9 mouse cellular contexts compared by ENCODE assay signal in genomic region chr3:138142733-138143314, GRCm38 (mm10). TPM values are rescaled to one million over a fixed set of nuclear protein-coding genes. Genes with fewer than 3 reads are reported as not detected.
A peak's percentile ranks its signal among the peaks of the same experiment; 100 is the strongest.
DNase-seq lines count a peak whose midpoint lies in the region; ATAC-seq and TF ChIP-seq lines count a peak whose summit lies in the region.
"Had no signal": no experiment of that assay in that cellular context is flagged by ENCODE, and none has a peak within 500 bp of the region (broad histone marks: within the 10 kb centered on the region; RNA-seq: fewer than 3 reads in every experiment).

No protein-coding gene starts in this region.

- H3K27ac ChIP-seq in left cerebral cortex, adult 2 months: peak overlapping the region; percentile 99
- peak overlapping the region; percentile 97; the same call in 1 of the 2 replicates for H3K27ac ChIP-seq in embryonic facial prominence, embryonic 11.5 days (replicated peaks; ENCODE audit: low read depth, low read length)
- H3K27ac ChIP-seq in intestine, embryonic 14.5 days (ENCODE audit: low read depth): peak overlapping the region; percentile 100
- H3K27ac ChIP-seq in neural tube, embryonic 12.5 days: peak overlapping the region; percentile 93; the same call in 1 of the 2 replicates

- H3K4me1 ChIP-seq in embryonic facial prominence, embryonic 11.5 days (ENCODE audit: control insufficient read depth, insufficient read depth, low read length): no peaks in the 10 kb centered on the region
- no peaks in the 10 kb centered on the region for H3K4me1 ChIP-seq in intestine, embryonic 14.5 days (replicated peaks; ENCODE audit: control insufficient read depth, insufficient read depth, low read length)
- peaks cover 3% of the 10 kb centered on the region; the same call in 1 of the 2 replicates for H3K4me1 ChIP-seq in neural tube, embryonic 12.5 days

- no peaks in the 10 kb centered on the region for H3K9me3 ChIP-seq in embryonic facial prominence, embryonic 11.5 days (replicated peaks; ENCODE audit: control insufficient read depth, low read length)
- H3K9me3 ChIP-seq in intestine, embryonic 14.5 days (ENCODE audit: control insufficient read depth, low read length): no peaks in the 10 kb centered on the region
- H3K9me3 ChIP-seq in neural tube, embryonic 12.5 days: no peaks in the 10 kb centered on the region

- TF ChIP-seq CTCF in left cerebral cortex, adult 2 months (IDR thresholded peaks at IDR 0.05): no peak

- H3K4me2 ChIP-seq in embryonic facial prominence, embryonic 11.5 days (ENCODE audit: low read depth, low read length): peak overlapping the region; percentile 11; the same call in 1 of the 2 replicates
- H3K4me2 ChIP-seq in intestine, embryonic 14.5 days (ENCODE audit: low read length): peak overlapping the region; percentile 59
- H3K4me2 ChIP-seq in neural tube, embryonic 12.5 days (replicated peaks): peak overlapping the region; percentile 71

- peak overlapping the region; percentile 65 for H3K4me3 ChIP-seq in left cerebral cortex, adult 2 months
- H3K4me3 ChIP-seq in embryonic facial prominence, embryonic 11.5 days (ENCODE audit: low read depth, low read length): peak overlapping the region; percentile 65
- peak overlapping the region; percentile 70 for H3K4me3 ChIP-seq in intestine, embryonic 14.5 days (ENCODE audit: low read depth, low read length)
- H3K4me3 ChIP-seq in neural tube, embryonic 12.5 days: peak overlapping the region; percentile 61

- no peak for ATAC-seq in embryonic facial prominence, embryonic 11.5 days (replicated peaks; ENCODE audit: insufficient number of reproducible peaks, low FRiP score, low TSS enrichment, low read depth)
- ATAC-seq in intestine, embryonic 14.5 days (replicated peaks; ENCODE audit: low FRiP score, low TSS enrichment, low read depth): no peak
- ATAC-seq in neural tube, embryonic 12.5 days (ENCODE audit: low FRiP score, low read depth): no peak

- peak overlapping the region; percentile 88 for H3K9ac ChIP-seq in embryonic facial prominence, embryonic 11.5 days (replicated peaks; ENCODE audit: low read length)
- peak overlapping the region; percentile 89 for H3K9ac ChIP-seq in intestine, embryonic 14.5 days (ENCODE audit: low read length)
- H3K9ac ChIP-seq in neural tube, embryonic 12.5 days: peak overlapping the region; percentile 66; the same call in 1 of the 2 replicates

- WGBS in embryonic facial prominence, embryonic 11.5 days: 6% methylated on average over 12 of the region's 12 CpGs
- WGBS in intestine, embryonic 14.5 days: 4% methylated on average over 12 of the region's 12 CpGs
- WGBS in neural tube, embryonic 12.5 days: 9% methylated on average over 12 of the region's 12 CpGs

- DNase-seq in left cerebral cortex, adult 2 months (ENCODE audit: extremely low spot score in 1 of 2, low spot score in 2 of 2): no peak
- DNase-seq in left cerebral cortex, adult 11 months (ENCODE audit: low spot score): no peak
- DNase-seq in embryonic facial prominence, embryonic 11.5 days (ENCODE audit: low spot score): no peak
- DNase-seq in intestine, embryonic 14.5 days (ENCODE audit: low spot score): no peak
- DNase-seq in right cerebral cortex, postnatal 14 days: no peak
- no peak for DNase-seq in spleen, postnatal 14 days (ENCODE audit: low spot score in 2 of 2)
- no peak for DNase-seq in gastrocnemius, postnatal 36 days

- no peaks in the 10 kb centered on the region for H3K27me3 ChIP-seq in embryonic facial prominence, embryonic 11.5 days (ENCODE audit: control insufficient read depth, insufficient read depth, low read length)
- H3K27me3 ChIP-seq in intestine, embryonic 14.5 days (replicated peaks; ENCODE audit: control insufficient read depth, insufficient read depth, low read length): no peaks in the 10 kb centered on the region
- no peaks in the 10 kb centered on the region for H3K27me3 ChIP-seq in neural tube, embryonic 12.5 days (replicated peaks)

- no peaks in the 10 kb centered on the region for H3K36me3 ChIP-seq in embryonic facial prominence, embryonic 11.5 days (replicated peaks; ENCODE audit: control insufficient read depth, insufficient read depth, low read depth, low read length)
- H3K36me3 ChIP-seq in intestine, embryonic 14.5 days (ENCODE audit: control insufficient read depth, insufficient read depth, low read length): no peaks in the 10 kb centered on the region
- no peaks in the 10 kb centered on the region for H3K36me3 ChIP-seq in neural tube, embryonic 12.5 days

- intact Hi-C loops in left cerebral cortex, adult 2 months (cut with DNase I): loop anchor here (1.0 to 2.0 kb wide), 2 partner anchors 78 to 224 kb away; partner anchors contain the start of genes 1110002E22Rik and Lamtor3
- intact Hi-C loops in gastrocnemius, postnatal 36 days (cut with DNase I): loop anchor here (2.0 kb wide), 1 partner anchor 72 kb away; no protein-coding TSS in a partner anchor

RNA-seq across cellular contexts. Expression of gene Trmt10a, which starts 0.4 kb away (rescaled TPM):
- total RNA-seq in left cerebral cortex, adult 2 months (2021): 1 to 10 TPM; 5.8 to 6.2 TPM
- 16.5 and 17.2 TPM in 2 replicates for polyA plus RNA-seq in embryonic facial prominence, embryonic 11.5 days (2014; fragmentation: Nextera tagmentation; extraction: Ambion mirVana)
- 11.8 and 13.6 TPM in 2 replicates for polyA plus RNA-seq in intestine, embryonic 14.5 days (2014; fragmentation: Nextera tagmentation; extraction: Ambion mirVana)
- polyA plus RNA-seq in neural tube, embryonic 12.5 days (2016; fragmentation: Nextera tagmentation; extraction: Ambion mirVana): 9.8 and 11.9 TPM in 2 replicates
- 1 to 10 TPM; 1.9 to 2.1 TPM for total RNA-seq in gastrocnemius, postnatal 36 days (2021)

RNA-seq across cellular contexts. Expression of gene Mttp, which starts 1.9 kb away (rescaled TPM):
- 1 to 10 TPM; 6.2 to 6.5 TPM for total RNA-seq in left cerebral cortex, adult 2 months (2021)
- 8.3 and 9.2 TPM in 2 replicates for polyA plus RNA-seq in embryonic facial prominence, embryonic 11.5 days (2014; fragmentation: Nextera tagmentation; extraction: Ambion mirVana)
- 45.3 and 58.6 TPM in 2 replicates for polyA plus RNA-seq in intestine, embryonic 14.5 days (2014; fragmentation: Nextera tagmentation; extraction: Ambion mirVana)
- 10.2 and 10.9 TPM in 2 replicates for polyA plus RNA-seq in neural tube, embryonic 12.5 days (2016; fragmentation: Nextera tagmentation; extraction: Ambion mirVana)
- total RNA-seq in gastrocnemius, postnatal 36 days (2021): 1 to 10 TPM; 1.2 to 1.5 TPM

RNA-seq across cellular contexts. Expression of gene 4930579F01Rik, which starts 50.8 kb away (rescaled TPM):
- not detected for total RNA-seq in left cerebral cortex, adult 2 months (2021)
- not detected in 2 replicates for polyA plus RNA-seq in embryonic facial prominence, embryonic 11.5 days (2014; fragmentation: Nextera tagmentation; extraction: Ambion mirVana)
- polyA plus RNA-seq in intestine, embryonic 14.5 days (2014; fragmentation: Nextera tagmentation; extraction: Ambion mirVana): 0.30 TPM in 1 of 2 replicates, not detected in the other
- not detected in 2 replicates for polyA plus RNA-seq in neural tube, embryonic 12.5 days (2016; fragmentation: Nextera tagmentation; extraction: Ambion mirVana)
- not detected for total RNA-seq in gastrocnemius, postnatal 36 days (2021)
- total RNA-seq: layer of hippocampus, adult 8-10 months had no signal

Comparison
In these comparisons a context has a peak if more than half of its experiments do, and no peak if none do; other contexts are left out.
1. H3K4me2 ChIP-seq: peak in every context shown above with its lines; median percentile 71 in neural tube, embryonic 12.5 days; 59 in intestine, embryonic 14.5 days; 11 in embryonic facial prominence, embryonic 11.5 days.